Mouse (Mus musculus) heart, embryonic 15.5 days (tissue): ENCODE results near the gene Kif5a. TPM values are rescaled to one million over a fixed set of nuclear protein-coding genes. Genes with fewer than 3 reads are reported as not detected.

Experiments used
- ATAC-seq: fragments of 200-750 bp; cut with Nextera tagmentation; replicated peaks from 2 replicates; pipeline ENCODE4 v1.8.0; 2017; ENCODE audit warnings: low read depth, moderate TSS enrichment; ENCODE audit not compliant: insufficient number of reproducible peaks, insufficient read depth, low FRiP score
- H3K27ac ChIP-seq: fragments of 300-500 bp; sonication (generic); 2 replicates; pipeline ENCODE4 v1.5.1; 2015; ENCODE audit warnings: mild to moderate bottlenecking, inconsistent platforms
- H3K27me3 ChIP-seq: fragments of 300-500 bp; sonication (generic); 2 replicates; pipeline ENCODE4 v1.6.1; 2015; ENCODE audit warnings: inconsistent platforms
- H3K36me3 ChIP-seq: fragments of 300-500 bp; sonication (generic); 2 replicates; pipeline ENCODE4 v1.6.1; 2015; ENCODE audit warnings: mild to moderate bottlenecking, inconsistent platforms
- H3K4me1 ChIP-seq: fragments of 300-500 bp; sonication (generic); replicated peaks from 2 replicates; pipeline ENCODE4 v1.6.1; 2015; ENCODE audit warnings: inconsistent platforms
- H3K4me2 ChIP-seq: fragments of 300-500 bp; sonication (generic); 2 replicates; pipeline ENCODE4 v1.6.1; 2015; ENCODE audit warnings: inconsistent platforms, mild to moderate bottlenecking, moderate library complexity
- H3K4me3 ChIP-seq: fragments of 300-500 bp; sonication (generic); 2 replicates; pipeline ENCODE4 v1.5.1; 2015; ENCODE audit warnings: mild to moderate bottlenecking, inconsistent platforms
- H3K9ac ChIP-seq: fragments of 300-500 bp; sonication (generic); 2 replicates; pipeline ENCODE4 v1.6.1; 2015; ENCODE audit warnings: mild to moderate bottlenecking, inconsistent platforms
- H3K9me3 ChIP-seq: fragments of 300-500 bp; sonication (generic); replicated peaks from 2 replicates; pipeline ENCODE4 v1.6.1; 2016; ENCODE audit warnings: inconsistent platforms
- WGBS: fragments of 180-500 bp; shearing (Covaris S2); methylation state at CpG from one replicate; pipeline ENCODE4 v1.1.7; 2015; ENCODE audit warnings: mixed read lengths; 5-methylcytosine and 5-hydroxymethylcytosine counted together
- polyA plus RNA-seq: library from polyadenylated mRNA; unstranded; fragments of >200 nt; fragmentation: Nextera tagmentation; extraction: Ambion mirVana; gene quantifications from 2 replicates; pipeline ENCODE4 v1.2.1, GENCODE M21; 2015

Kif5a gene
- polyA plus RNA-seq, 1 experiment from 2014 or later, result 0.35 TPM

DNA sequence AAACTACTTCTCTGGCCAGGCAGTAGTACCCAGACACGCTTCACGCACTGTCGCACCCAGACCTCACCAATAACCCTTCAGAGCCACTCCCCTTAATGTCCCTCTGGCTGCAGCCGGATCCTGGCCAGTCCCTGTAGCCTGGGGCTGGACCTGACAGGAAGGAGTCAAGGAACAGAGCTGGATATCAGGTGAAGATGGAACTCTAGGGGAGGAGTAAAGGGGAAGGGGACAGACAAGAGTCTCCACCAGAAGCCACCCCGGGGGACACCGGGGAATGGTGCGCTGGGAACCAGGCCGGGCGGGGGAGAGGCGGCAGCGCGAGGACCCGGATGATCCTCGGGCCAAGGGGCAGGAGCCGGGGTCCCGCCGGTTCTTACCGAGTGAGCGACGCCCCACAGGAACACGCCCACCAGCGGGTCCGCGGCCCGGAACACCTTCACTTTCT is 52.2 kb downstream of the Kif5a start:
- Histone ChIP-seq H3K9ac (peak overlapping the region; percentile 74), H3K4me3 (peak overlapping the region; percentile 78), H3K27ac (peak overlapping the region; percentile 44; the same call in 1 of the 2 replicates), H3K9me3 (no peaks in the 10 kb centered on the region), H3K27me3 (0 out of 2 replicates have a peak, but pooled peaks cover 2% of the 10 kb centered on the region), H3K4me2 (peak overlapping the region; percentile 88), H3K36me3 (peaks cover 16% of the 10 kb centered on the region; the same call in 1 of the 2 replicates), H3K4me1 (peaks cover 18% of the 10 kb centered on the region)
- peak; percentile 53 for ATAC-seq
- WGBS, result under 1% methylated on average over 25 of the region's 25 CpGs

GRCm38 (mm10) chr10:127209928-127210570 is 53.1 kb downstream of the Kif5a start:
- Histone ChIP-seq H3K36me3 (peaks cover 25% of the 10 kb centered on the region), H3K4me2 (peak overlapping the region; percentile 88), H3K27ac (no peak overlapping the region), H3K4me1 (peaks cover 18% of the 10 kb centered on the region), H3K9me3 (no peaks in the 10 kb centered on the region), H3K27me3 (0 out of 2 replicates have a peak, but pooled peaks cover 2% of the 10 kb centered on the region), H3K9ac (no peak overlapping the region), H3K4me3 (peak overlapping the region; percentile 78)
- 71% methylated on average over 13 of the region's 13 CpGs for WGBS
- ATAC-seq, result no peak

DNA sequence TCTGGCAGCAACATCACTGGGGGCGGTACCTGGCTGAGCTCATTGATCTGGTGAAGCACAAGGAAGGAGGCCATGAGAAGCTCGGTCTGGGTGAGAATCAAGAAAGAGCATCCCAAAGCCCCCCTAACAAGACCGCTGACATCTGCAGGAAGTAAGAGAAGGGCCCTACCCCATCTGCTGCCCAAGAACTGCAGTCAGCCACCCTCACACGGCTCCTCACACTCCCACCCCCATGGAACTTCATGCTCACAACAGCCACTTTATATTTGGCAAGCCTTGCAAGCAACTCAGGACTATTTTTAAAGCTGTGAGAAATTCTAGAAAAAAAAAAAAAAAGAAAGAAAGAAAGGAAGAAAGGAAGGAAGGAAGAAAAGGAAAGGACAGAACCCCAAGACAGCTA is 54.2 kb downstream of the Kif5a start:
- WGBS, result 77% methylated on average over 4 of the region's 4 CpGs
- no peak for ATAC-seq
- Histone ChIP-seq H3K9me3 (no peaks in the 10 kb centered on the region), H3K27me3 (no peaks in the 10 kb centered on the region), H3K36me3 (peaks cover 34% of the 10 kb centered on the region), H3K4me1 (peaks cover 18% of the 10 kb centered on the region), H3K27ac (peak overlapping the region; percentile 37; the same call in 1 of the 2 replicates), H3K4me3 (no peak overlapping the region), H3K4me2 (no peak overlapping the region), H3K9ac (no peak overlapping the region)

- peaks cover 60% of the 10 kb centered on the region for H3K36me3 ChIP-seq
- no peak overlapping the region for H3K27ac ChIP-seq
- no peak for ATAC-seq
- H3K4me3 ChIP-seq, result no peak overlapping the region
- no peak overlapping the region for H3K9ac ChIP-seq
- H3K4me1 ChIP-seq, result peaks cover 10% of the 10 kb centered on the region
- 79% methylated on average over 10 of the region's 10 CpGs for WGBS
- H3K27me3 ChIP-seq, result no peaks in the 10 kb centered on the region
- H3K4me2 ChIP-seq, result no peak overlapping the region
- H3K9me3 ChIP-seq, result no peaks in the 10 kb centered on the region
Measured at GRCm38 (mm10) chr10:127205373-127205772, 57.8 kb downstream of the Kif5a start.

GRCm38 (mm10) chr10:127204589-127204988 is 58.6 kb downstream of the Kif5a start:
- 79% methylated on average over 5 of the region's 5 CpGs for WGBS
- Histone ChIP-seq H3K4me1 (peaks cover 3% of the 10 kb centered on the region; the same call in 1 of the 2 replicates), H3K4me2 (no peak overlapping the region), H3K27me3 (no peaks in the 10 kb centered on the region), H3K36me3 (peaks cover 67% of the 10 kb centered on the region), H3K4me3 (no peak overlapping the region), H3K27ac (no peak overlapping the region), H3K9ac (no peak overlapping the region), H3K9me3 (no peaks in the 10 kb centered on the region)
- ATAC-seq, result no peak

DNA sequence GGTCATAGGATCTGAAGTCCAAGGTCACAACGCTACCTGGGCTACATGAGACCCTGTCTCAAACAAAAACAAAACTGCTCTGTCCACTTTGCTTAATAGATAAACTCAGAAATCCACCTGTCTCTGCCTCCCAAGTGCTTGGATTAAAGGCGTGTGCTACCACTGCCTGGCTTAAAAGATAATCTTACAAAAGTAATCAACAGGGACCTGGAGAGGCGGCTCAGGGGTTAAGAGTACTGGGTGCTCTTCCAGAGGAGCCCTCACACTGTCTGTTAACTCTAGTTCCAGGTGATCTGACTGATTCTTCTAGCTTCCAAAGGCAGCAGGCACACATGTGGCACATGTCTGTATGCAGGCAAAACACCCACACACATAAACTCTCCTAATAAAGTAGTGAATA is 60.0 kb downstream of the Kif5a start:
- no peak for ATAC-seq
- H3K4me1 ChIP-seq, result no peaks in the 10 kb centered on the region
- no peak overlapping the region for H3K9ac ChIP-seq
- no peaks in the 10 kb centered on the region for H3K27me3 ChIP-seq
- H3K27ac ChIP-seq, result no peak overlapping the region
- H3K36me3 ChIP-seq, result peaks cover 79% of the 10 kb centered on the region
- WGBS, result 86% methylated on average over 3 of the region's 3 CpGs
- no peaks in the 10 kb centered on the region for H3K9me3 ChIP-seq
- no peak overlapping the region for H3K4me2 ChIP-seq
- H3K4me3 ChIP-seq, result no peak overlapping the region

DNA sequence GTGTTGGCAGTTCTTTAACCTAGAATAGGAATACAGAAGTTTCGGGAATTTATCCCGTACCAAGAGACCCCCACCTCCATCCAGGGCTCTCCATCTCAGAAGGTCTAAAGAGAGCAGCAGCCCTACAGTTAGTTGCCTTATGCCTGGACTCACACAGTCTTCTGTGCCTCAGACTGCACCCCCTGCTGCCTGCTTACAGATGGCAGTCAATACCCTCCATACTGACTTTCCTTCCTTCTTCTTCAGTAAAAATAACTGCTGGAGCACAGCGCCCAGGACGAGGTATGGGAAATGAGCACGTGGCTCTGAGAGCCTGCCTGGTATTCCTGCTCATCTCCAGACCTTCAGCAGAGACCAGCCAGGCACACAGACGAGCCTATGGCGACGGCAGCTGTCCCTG is 62.9 kb downstream of the Kif5a start:
- H3K4me1 ChIP-seq, result peaks cover 11% of the 10 kb centered on the region
- WGBS, result 76% methylated on average over 8 of the region's 8 CpGs
- H3K9me3 ChIP-seq, result no peaks in the 10 kb centered on the region
- no peak for ATAC-seq
- H3K27me3 ChIP-seq, result no peaks in the 10 kb centered on the region
- H3K27ac ChIP-seq, result no peak overlapping the region
- H3K4me3 ChIP-seq, result no peak overlapping the region
- H3K4me2 ChIP-seq, result no peak overlapping the region
- H3K36me3 ChIP-seq, result peaks cover 56% of the 10 kb centered on the region
- H3K9ac ChIP-seq, result no peak overlapping the region

DNA sequence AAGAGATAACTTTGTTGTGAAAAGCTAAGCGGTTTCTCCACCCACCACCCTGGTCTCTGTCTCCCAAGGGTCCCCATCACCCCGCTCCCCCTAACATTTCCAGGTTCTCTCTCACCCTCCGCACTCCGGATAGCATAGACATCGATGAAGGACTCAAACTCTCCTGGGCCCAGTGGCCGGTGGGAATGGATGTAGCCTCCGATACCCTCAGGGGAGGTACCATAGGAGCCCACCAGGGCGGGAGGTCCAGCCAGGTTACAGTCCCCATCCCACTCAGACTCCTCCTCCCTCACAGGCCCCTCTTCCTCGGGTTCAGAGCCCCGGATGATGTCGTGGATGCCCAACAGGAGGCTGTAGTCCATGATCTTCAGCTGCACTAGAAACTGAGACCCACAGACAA is 63.7 kb downstream of the Kif5a start:
- no peak for ATAC-seq
- no peak overlapping the region for H3K4me3 ChIP-seq
- H3K9ac ChIP-seq, result no peak overlapping the region
- WGBS, result 86% methylated on average over 11 of the region's 11 CpGs
- no peak overlapping the region for H3K4me2 ChIP-seq
- H3K27me3 ChIP-seq, result no peaks in the 10 kb centered on the region
- H3K36me3 ChIP-seq, result peaks cover 48% of the 10 kb centered on the region
- peaks cover 19% of the 10 kb centered on the region for H3K4me1 ChIP-seq
- no peak overlapping the region for H3K27ac ChIP-seq
- no peaks in the 10 kb centered on the region for H3K9me3 ChIP-seq

DNA sequence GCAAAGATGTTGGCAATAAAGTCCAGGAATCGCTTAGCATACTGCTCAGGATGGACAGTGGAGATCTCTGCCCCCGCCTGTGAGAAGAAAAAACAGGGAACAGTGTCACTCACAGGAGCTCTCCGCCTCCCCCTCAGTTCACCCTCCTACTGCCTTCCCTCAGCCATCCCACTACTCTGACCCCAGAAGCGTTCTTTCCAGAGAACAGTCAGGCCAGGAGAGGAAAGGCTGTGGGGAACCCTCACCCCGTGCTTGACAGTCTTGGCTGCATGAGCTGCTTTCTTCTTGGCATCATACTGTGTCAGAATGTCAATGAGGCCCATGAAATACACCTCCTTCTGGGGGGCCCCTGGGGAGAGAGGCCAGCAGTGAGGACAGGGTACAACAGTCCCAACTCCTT is 64.1 kb downstream of the Kif5a start:
- Histone ChIP-seq H3K27ac (no peak overlapping the region; the same call in 1 of the 2 replicates), H3K9ac (no peak overlapping the region), H3K4me2 (no peak overlapping the region), H3K4me3 (no peak overlapping the region), H3K27me3 (no peaks in the 10 kb centered on the region), H3K4me1 (peaks cover 22% of the 10 kb centered on the region), H3K9me3 (no peaks in the 10 kb centered on the region), H3K36me3 (peaks cover 47% of the 10 kb centered on the region)
- ATAC-seq, result no peak
- WGBS, result 63% methylated on average over 5 of the region's 5 CpGs

GRCm38 (mm10) chr10:127198492-127198891 is 64.7 kb downstream of the Kif5a start:
- no peaks in the 10 kb centered on the region for H3K9me3 ChIP-seq
- H3K27ac ChIP-seq, result no peak overlapping the region; the same call in 1 of the 2 replicates
- H3K4me2 ChIP-seq, result no peak overlapping the region
- H3K9ac ChIP-seq, result no peak overlapping the region
- peaks cover 22% of the 10 kb centered on the region for H3K4me1 ChIP-seq
- H3K4me3 ChIP-seq, result no peak overlapping the region
- no peak for ATAC-seq
- WGBS, result 58% methylated on average over 2 of the region's 2 CpGs
- H3K36me3 ChIP-seq, result peaks cover 43% of the 10 kb centered on the region
- no peaks in the 10 kb centered on the region for H3K27me3 ChIP-seq

DNA sequence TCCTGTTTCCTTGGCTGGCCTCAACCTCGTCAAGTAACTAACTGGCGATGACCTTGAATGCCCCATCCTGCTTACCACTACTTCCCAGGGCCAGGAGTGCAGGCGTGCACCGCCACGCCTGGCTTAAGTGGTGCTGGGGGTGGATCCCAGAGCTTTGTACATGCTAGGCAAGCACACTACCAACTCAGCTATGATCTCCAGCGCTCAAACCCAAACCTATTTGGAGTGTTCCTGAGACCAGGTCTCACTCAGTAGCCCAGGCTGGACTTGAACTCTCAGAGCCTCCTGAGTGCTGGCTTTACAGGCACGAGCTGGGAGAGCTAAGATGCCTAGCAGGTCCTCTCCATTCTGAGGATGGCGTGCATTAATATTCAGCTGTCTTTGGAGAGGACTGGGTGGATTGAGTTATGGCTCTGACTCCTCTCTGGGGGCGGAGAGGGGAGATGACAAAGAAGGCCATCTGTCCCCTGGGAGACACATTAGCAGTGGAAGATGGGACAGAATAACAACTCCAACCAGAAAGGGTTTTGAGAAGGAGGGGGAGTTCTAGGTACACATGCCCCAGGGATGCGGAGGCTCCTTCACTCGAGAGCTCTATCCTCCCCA is 65.5 kb downstream of the Kif5a start:
- Histone ChIP-seq H3K27me3 (no peaks in the 10 kb centered on the region), H3K27ac (0 out of 2 replicates have a peak overlapping the region, but pooled peaks have one; percentile 12), H3K9me3 (no peaks in the 10 kb centered on the region), H3K4me1 (peaks cover 22% of the 10 kb centered on the region), H3K4me2 (no peak overlapping the region), H3K9ac (no peak overlapping the region), H3K4me3 (no peak overlapping the region), H3K36me3 (peaks cover 35% of the 10 kb centered on the region)
- WGBS, result 75% methylated on average over 11 of the region's 11 CpGs
- ATAC-seq, result no peak
